Mouse (Mus musculus) left cerebral cortex, postnatal 25 days (tissue): Measurements from ENCODE around the gene Treml4. TPM values are rescaled to one million over a fixed set of nuclear protein-coding genes. Genes with fewer than 3 reads are reported as not detected.

Experiments
- DNase-seq, 2 experiments: peaks; one replicate each; pipeline ENCODE4 v3.0.0; 2022; ENCODE audit warnings: low spot score in 2 of 2, mixed read lengths in 1 of 2
- intact Hi-C: fragments of 180-260 bp; cut with DNase I; formaldehyde crosslinking; loops from one replicate; pipeline ENCODE4 v1.15.1; 2025
- total RNA-seq, 2 experiments: library from RNA; stranded (reverse); gene quantifications; 2 replicates each; pipeline ENCODE4 v1.2.3; 2021

Gene Treml4
- total RNA-seq, 2 experiments from 2014 or later: not detected

DNA sequence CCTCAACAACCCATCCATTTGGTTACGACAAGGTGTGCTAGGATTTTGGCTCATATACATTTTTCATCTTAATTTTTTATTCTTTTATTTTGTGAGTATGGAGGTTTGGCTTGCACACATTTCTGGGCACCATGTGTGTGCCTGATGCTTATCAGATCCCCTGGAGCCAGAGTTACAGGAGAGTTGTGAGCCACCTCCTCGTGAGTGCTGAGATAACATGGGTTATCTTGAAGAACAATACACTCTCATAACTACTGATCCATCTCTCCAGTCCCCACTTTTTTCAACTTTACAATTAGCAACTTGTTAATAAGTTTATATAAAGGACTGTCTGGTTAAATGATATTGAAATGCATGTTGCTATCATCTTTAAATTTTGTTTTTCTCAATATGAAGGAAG lies 57.2 kb downstream of the Treml4 start:
- intact Hi-C loops: no loop called here
- no peak for DNase-seq

DNA sequence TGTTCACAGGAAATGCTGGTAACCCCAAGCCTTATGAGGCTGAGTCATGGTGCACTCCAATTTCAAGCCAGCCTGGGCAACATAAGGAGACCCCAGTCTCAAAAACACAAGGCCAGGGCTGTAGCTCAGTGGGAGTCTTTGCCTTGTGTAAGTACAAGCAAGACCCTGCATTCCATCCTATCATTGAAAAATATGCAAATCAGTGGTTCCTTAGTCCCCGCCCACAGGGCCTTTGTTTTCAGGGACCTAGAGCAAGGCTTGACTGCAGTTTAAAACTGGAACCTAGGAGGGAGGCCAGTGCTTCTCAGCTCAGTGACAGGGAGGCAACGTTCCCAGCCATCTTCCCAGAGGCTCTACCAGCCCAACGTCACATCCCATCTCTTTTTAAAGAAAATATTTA lies 59.1 kb downstream of the Treml4 start:
- intact Hi-C loops: no loop called here

DNA sequence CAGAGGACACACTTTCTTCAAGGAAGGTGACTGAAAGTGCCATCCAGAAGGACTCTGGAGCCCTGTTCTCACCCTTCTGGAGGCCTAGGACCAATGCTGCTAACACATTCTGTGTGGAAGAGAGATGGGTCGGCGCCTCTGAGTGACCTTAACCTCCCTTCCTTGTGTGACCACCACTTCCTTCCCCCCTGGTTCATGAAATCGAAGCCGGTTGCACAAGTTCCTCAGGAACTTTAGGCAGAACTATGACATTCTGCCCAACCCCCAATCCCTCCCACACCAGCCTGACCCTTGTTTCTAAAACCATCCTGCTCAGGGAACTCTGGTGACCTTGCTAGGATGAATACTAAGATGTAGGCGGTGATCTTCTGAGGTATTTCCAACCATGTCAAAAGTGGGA lies 60.2 kb downstream of the Treml4 start:
- intact Hi-C loops: no loop called here
- no peak for DNase-seq

More for the DNA sequence above, 59.1 kb downstream of the Treml4 start:
- no peak for DNase-seq

Other genes with a start within 250 kb of the Treml4 start
- not detected for gene 1700122O11Rik, start 226.0 kb upstream of the Treml4 start, total RNA-seq
- gene 1700067P10Rik, start 175.0 kb upstream of the Treml4 start, total RNA-seq: not detected
- not detected for gene 9830107B12Rik, start 118.0 kb upstream of the Treml4 start, total RNA-seq
- not detected for gene A530064D06Rik, start 97.0 kb upstream of the Treml4 start, total RNA-seq
- gene Trem1, start 31.5 kb upstream of the Treml4 start, total RNA-seq: not detected
- under 1 TPM; 0.34 to 0.37 TPM for gene Trem3, start 16.5 kb upstream of the Treml4 start, total RNA-seq
- gene Treml2, start 35.2 kb downstream of the Treml4 start, total RNA-seq: under 1 TPM; 0.18 to 0.57 TPM
- gene B430306N03Rik, start 51.8 kb downstream of the Treml4 start, total RNA-seq: under 1 TPM; 0.07 to 0.11 TPM
- 10 to 100 TPM in 1 of 2 experiments, 1 to 10 TPM in 1; 8.1 to 13.8 TPM for gene Trem2, start 82.1 kb downstream of the Treml4 start, total RNA-seq
- not detected for gene Treml1, start 95.6 kb downstream of the Treml4 start, total RNA-seq
- gene Nfya, start 145.6 kb downstream of the Treml4 start, total RNA-seq: 10 to 100 TPM; 27.5 to 31.8 TPM
- gene Oard1, start 145.7 kb downstream of the Treml4 start, total RNA-seq: 1 to 10 TPM; 7.8 to 9.5 TPM
- not detected for gene Apobec2, start 168.6 kb downstream of the Treml4 start, total RNA-seq
- not detected for gene Tspo2, start 187.2 kb downstream of the Treml4 start, total RNA-seq
- gene Unc5cl, start 190.6 kb downstream of the Treml4 start, total RNA-seq: under 1 TPM; 0.11 to 0.27 TPM